ENCODE assay signal across 12 mouse cellular contexts in genomic region chr8:116635972-116636371, GRCm38 (mm10).
DNase-seq lines count a peak whose midpoint lies in the region; TF ChIP-seq lines count a peak whose summit lies in the region.
"Had no signal": no experiment of that assay in that cellular context is flagged by ENCODE, and none has a peak within 500 bp of the region (broad histone marks: within the 10 kb centered on the region; RNA-seq: fewer than 3 reads in every experiment).

No protein-coding gene starts in this region.

- peaks cover 41% of the 10 kb centered on the region for H3K4me1 ChIP-seq in spleen, adult 2 months (ENCODE audit: control insufficient read depth, insufficient read depth, insufficient read length)
- H3K4me1 ChIP-seq in bone marrow, adult 2 months (ENCODE audit: control insufficient read depth, insufficient read depth, low read length) = peaks cover 7% of the 10 kb centered on the region; the same call in 1 of the 2 replicates
- H3K4me1 ChIP-seq in kidney, adult 2 months (ENCODE audit: control insufficient read depth, insufficient read depth, low read length) = no peaks in the 10 kb centered on the region

- TF ChIP-seq POLR2A in spleen, adult 2 months (IDR thresholded peaks at IDR 0.05; ENCODE audit: low read depth, low read length) = no peak
- no peak for TF ChIP-seq POLR2A in bone marrow, adult 2 months (IDR thresholded peaks at IDR 0.05; ENCODE audit: borderline replicate concordance, control insufficient read depth, low read depth, low read length)
- TF ChIP-seq POLR2A in kidney, adult 2 months (IDR thresholded peaks at IDR 0.05; ENCODE audit: low read depth, low read length) = no peak

- no peaks in the 10 kb centered on the region for H3K27me3 ChIP-seq in spleen, adult 2 months (ENCODE audit: control insufficient read depth, insufficient read depth, low read length)
- no peaks in the 10 kb centered on the region for H3K27me3 ChIP-seq in kidney, adult 2 months (replicated peaks; ENCODE audit: control insufficient read depth, insufficient read depth, low read length)

- H3K36me3 ChIP-seq in spleen, adult 2 months (ENCODE audit: control insufficient read depth, insufficient read depth, low read length) = no peaks in the 10 kb centered on the region
- H3K36me3 ChIP-seq in kidney, adult 2 months (ENCODE audit: control insufficient read depth, insufficient read depth, low read length) = no peaks in the 10 kb centered on the region

- TF ChIP-seq CTCF in spleen, adult 2 months (IDR thresholded peaks at IDR 0.05; ENCODE audit: extremely low read depth, insufficient read depth, insufficient read length, insufficient replicate concordance) = no peak
- no peak for TF ChIP-seq CTCF in bone marrow, adult 2 months (IDR thresholded peaks at IDR 0.05; ENCODE audit: control insufficient read depth, insufficient read depth, low read length)
- no peak for TF ChIP-seq CTCF in kidney, adult 2 months (conservative IDR thresholded peaks at IDR 0.05; ENCODE audit: insufficient read depth, insufficient read length, low read depth, low read length)

- 17% methylated on average over 8 of the region's 8 CpGs for WGBS in spleen, adult 2 months
- WGBS in bone marrow, adult 2 months = 22% methylated on average over 8 of the region's 8 CpGs
- WGBS in kidney, adult 2 months = 82% methylated on average over 8 of the region's 8 CpGs

- DNase-seq in spleen, adult 2 months (ENCODE audit: low read depth in 1 of 2, low spot score in 2 of 2) = peak; percentile 39 to 84
- DNase-seq in spleen, adult 12 weeks (ENCODE audit: low spot score) = no peak
- DNase-seq in naive thymus-derived CD4-positive, alpha-beta T cell, adult 2 months (ENCODE audit: low read depth) = peak; percentile 74
- peak; percentile 31 for DNase-seq in thymus, postnatal 4 days
- DNase-seq in left cerebral cortex, adult 8-10 months (ENCODE audit: low spot score in 2 of 2) = no peak
- DNase-seq in kidney, adult 2 months = no peak
- no peak for DNase-seq in urinary bladder, postnatal 10 days (ENCODE audit: low spot score)
- DNase-seq: cerebellum, adult 11-12 months; gastrocnemius, postnatal 36 days; lung, postnatal 14 days had no signal

- H3K4me3 ChIP-seq in spleen, adult 2 months (ENCODE audit: extremely low read depth, insufficient read depth, insufficient read length) = peak overlapping the region; percentile 6; the same call in 1 of the 2 replicates
- H3K4me3 ChIP-seq in bone marrow, adult 2 months (replicated peaks; ENCODE audit: control insufficient read depth, low read depth, low read length) = peak overlapping the region; percentile 27
- H3K4me3 ChIP-seq in kidney, adult 2 months (ENCODE audit: insufficient read depth, low read depth, low read length) = no peak overlapping the region
- H3K4me3 ChIP-seq: left cerebral cortex, adult 2 months had no signal

- H3K27ac ChIP-seq in spleen, adult 2 months (ENCODE audit: insufficient read depth, low read length) = peak overlapping the region; percentile 74
- H3K27ac ChIP-seq in bone marrow, adult 2 months (ENCODE audit: control insufficient read depth, insufficient read depth, low read depth, low read length, poor library complexity) = peak overlapping the region; percentile 79; the same call in 1 of the 2 replicates
- no peak overlapping the region for H3K27ac ChIP-seq in kidney, adult 2 months (ENCODE audit: insufficient read depth, low read depth, low read length)
- H3K27ac ChIP-seq: left cerebral cortex, adult 2 months had no signal

Comparison
In these comparisons a context has a peak if more than half of its experiments do, and no peak if none do; other contexts are left out.
1. DNase-seq: peak in spleen, adult 2 months (2 of 2), naive thymus-derived CD4-positive, alpha-beta T cell, adult 2 months (single experiment) and thymus, postnatal 4 days (single experiment); none in spleen, adult 12 weeks (single experiment), left cerebral cortex, adult 8-10 months (0 of 2), kidney, adult 2 months (single experiment) and urinary bladder, postnatal 10 days (single experiment).